Mouse (Mus musculus): ENCODE results near the gene Olfr554.
"Not testable (repeated sequence)": the region's sequence is repeated elsewhere in the genome, so short reads cannot be mapped to it uniquely, and the experiment has no call there.

The Olfr554 gene

GRCm38 (mm10) chr7:102638132-102638531, at the start of gene Olfr554:
Gene Olfr554, plus strand, starts transcription at chr7:102638432.
- no peak for DNase-seq

DNA sequence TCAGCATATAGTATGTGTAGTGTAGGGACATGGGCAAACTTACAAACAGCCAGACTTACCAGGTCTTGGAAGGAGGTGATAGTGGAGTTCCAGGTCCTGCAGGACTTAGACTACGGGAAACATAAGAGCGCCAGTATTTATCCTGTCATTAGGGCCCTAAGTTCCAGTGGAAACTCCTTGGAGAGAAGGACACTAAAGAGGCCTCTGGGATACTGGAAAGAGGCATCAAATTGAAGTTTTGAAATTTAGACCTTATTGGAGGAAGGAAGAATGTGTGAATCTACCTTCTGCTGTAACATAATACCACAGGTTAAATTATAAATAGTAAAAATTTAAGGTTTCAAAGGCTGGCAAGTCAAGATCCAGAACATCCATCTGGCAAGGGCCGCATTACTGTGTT, 46.4 kb upstream of the Olfr554 start, which contains the start of gene Olfr551:
Olfr551 (minus strand) TSS at position 101 of the 400 bp plus-strand sequence.
- no peak for DNase-seq

DNA sequence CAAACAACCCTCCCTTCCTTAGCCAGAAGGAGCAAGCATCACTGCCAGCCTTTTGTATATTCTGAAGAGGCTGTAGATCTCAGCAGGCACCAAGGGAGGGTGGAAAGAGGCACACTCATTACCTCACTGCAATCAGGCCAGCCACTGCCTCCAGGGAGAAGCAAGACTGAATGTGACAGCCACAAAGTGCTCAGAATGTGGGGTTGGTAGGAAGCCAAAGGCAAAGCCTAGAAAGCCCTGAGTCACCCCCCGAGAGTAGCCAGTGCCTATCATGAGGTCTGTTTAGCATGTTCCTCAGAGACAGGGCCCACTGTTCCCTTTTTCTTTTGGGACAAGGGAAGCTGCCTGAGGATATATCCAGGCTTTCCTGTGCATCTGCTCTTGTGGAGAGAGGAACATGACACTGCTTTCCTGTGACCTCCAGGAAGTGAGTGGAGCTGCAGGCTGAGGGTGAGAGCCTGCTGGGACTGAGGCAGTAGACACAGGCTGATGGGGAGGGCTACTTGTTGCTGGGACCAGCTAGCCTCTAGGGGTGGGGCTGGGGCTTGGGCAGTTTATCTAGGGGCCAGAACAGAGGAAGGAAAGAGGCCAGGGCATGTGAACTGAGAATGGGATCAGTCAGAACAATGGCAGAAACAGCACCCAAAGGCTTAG, 40.7 kb upstream of the Olfr554 start, which contains the start of gene Olfr552:
Olfr552 (plus strand) TSS at position 393 of the 654 bp plus-strand sequence.
- DNase-seq, result no peak

- no peak for DNase-seq
These were observed 20.1 kb upstream of the Olfr554 start, which contains the start of gene Olfr553 for GRCm38 (mm10) chr7:102618118-102618517. Gene Olfr553, minus strand, starts transcription at chr7:102618218.

GRCm38 (mm10) chr7:102619608-102620007, 18.6 kb upstream of the Olfr554 start:
- no peak for DNase-seq

DNA sequence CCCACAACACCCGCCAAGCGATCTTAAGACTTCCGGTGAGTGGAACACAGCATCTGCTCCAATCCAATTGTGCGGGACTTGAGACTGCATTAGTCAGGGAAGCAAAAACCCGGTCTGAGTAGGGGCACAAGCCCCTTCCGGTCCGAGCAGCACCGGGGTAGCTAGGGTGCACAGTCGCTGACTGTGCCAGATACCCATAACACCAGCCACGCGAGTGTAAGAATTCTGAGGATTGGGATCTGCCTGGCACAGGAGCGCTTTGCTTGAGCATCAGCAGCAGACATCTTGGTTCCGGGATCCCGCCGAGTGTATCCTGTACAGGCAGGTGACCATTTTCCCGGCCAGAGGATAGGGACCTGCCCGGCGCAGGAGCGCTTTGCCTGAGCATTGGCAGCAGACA, 17.9 kb upstream of the Olfr554 start:
- DNase-seq, result not testable (repeated sequence)

- peak; percentile 13 for DNase-seq
These were observed 1.6 kb upstream of the Olfr554 start for GRCm38 (mm10) chr7:102636665-102637064.

- DNase-seq, result not testable (repeated sequence)
These were observed 6.7 kb downstream of the Olfr554 start for GRCm38 (mm10) chr7:102644945-102645344.

GRCm38 (mm10) chr7:102658523-102658922, 20.3 kb downstream of the Olfr554 start, which contains the start of gene Olfr555:
Gene Olfr555, plus strand, starts transcription at chr7:102658823.
- no peak for DNase-seq

- no peak for DNase-seq
These were observed 26.4 kb downstream of the Olfr554 start, which contains the start of gene Olfr556 for GRCm38 (mm10) chr7:102664599-102664998. Gene Olfr556, plus strand, starts transcription at chr7:102664899.

DNA sequence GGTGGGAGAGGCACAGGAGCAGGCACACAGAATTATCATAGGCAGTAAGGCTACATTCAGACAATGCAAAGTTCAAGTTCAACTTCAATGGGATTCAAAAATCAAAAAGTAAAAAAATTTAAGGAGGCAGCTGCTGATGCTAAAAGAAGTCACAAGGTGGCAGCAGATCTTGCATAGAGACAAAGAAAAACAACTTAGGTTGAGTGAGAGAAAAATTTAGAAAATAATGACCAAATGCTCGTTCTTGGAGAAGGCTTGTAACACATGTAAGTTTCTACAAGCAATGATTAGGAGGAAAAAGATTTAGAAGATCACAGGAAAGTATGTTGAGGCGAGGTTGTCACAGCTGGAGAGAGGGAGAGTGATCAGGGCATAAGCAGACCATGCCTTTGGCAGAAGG, 27.1 kb downstream of the Olfr554 start:
- no peak for DNase-seq

DNA sequence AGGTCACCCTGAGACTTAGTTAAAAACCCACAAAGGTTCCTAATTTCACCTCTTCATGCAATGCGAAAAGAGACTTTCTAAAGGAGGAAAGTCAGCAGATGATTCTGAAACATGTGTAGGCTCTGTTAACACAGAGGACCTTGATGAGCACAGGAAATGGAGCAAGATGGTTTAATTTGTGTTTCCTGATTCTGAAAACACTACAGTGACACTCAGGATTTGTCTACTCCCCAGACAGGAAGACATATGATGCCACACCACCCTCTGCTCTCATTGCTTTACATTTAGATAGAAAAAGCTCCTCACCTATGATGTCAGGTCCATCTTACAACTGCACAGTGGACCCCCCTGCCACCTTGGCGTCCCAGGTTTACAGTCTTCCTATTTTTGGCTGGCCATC, 38.0 kb downstream of the Olfr554 start:
- no peak for DNase-seq

DNA sequence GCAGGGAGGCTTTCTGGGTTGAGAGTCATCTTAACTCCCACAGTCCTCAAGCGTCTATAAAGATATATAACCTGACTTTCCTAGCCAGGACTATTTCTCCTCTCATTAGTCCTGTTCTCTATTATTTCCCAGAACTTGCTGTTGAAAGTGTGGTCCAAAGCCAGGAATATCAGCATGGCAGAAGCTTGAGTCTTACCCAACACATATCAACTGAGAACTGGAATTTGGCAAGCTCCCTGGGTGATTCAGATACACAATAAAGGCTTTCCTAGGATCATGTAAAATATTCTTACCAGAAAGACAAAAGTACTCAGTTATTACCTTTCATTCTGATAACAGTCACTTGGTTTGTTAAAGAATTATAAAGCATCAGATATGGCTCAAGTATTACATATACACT, 43.7 kb downstream of the Olfr554 start:
- no peak for DNase-seq

DNA sequence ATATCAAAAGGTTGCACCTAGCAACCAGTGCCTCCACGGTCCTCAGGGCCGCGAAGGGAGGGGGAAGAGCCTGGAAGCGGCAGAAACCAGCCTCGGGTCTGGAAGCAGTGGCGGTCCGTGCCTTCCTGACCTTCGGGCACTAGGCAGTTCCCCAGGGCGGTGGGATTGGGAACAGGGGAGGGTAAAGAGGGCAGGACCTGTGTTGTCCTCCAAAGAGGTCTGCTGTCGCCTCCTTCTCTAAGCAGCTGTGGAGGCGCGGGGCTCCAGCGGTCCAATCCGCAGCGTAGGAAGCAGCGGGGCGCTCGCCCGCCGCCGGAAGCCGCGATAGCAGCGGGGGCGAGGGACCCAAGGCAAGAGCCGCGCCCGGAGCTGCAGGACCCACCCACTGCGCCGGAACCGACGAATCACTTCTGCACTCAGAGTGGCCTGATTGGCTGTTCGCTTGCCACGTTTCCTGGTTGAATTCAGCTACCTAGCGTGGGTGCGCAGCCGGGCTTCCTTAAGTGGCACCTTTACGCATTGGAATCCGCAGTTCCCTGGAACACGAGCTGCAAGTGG, 48.8 kb downstream of the Olfr554 start, which contains the start of gene Trim68:
Trim68 (minus strand) TSS at position 384 of the 558 bp plus-strand sequence.
- peak; percentile 96 for DNase-seq
